Mouse (Mus musculus) induced T-regulatory cell, adult 2 months (primary cell): ENCODE data around the gene Stx6.
A peak's percentile ranks its signal among the peaks of the same experiment; 100 is the strongest.

Experiments used
- DNase-seq: peaks from one replicate; pipeline ENCODE4 v3.0.0-alpha.2; 2012; ENCODE audit warnings: low read depth

Stx6 gene

GRCm38 (mm10) chr1:155167453-155167852 lies 8.9 kb downstream of the Stx6 start:
- DNase-seq = no peak

- DNase-seq = no peak
These were observed 11.4 kb downstream of the Stx6 start for GRCm38 (mm10) chr1:155169935-155170334.

- DNase-seq = peak; percentile 67
These were observed 14.6 kb downstream of the Stx6 start for GRCm38 (mm10) chr1:155172895-155173643.

DNA sequence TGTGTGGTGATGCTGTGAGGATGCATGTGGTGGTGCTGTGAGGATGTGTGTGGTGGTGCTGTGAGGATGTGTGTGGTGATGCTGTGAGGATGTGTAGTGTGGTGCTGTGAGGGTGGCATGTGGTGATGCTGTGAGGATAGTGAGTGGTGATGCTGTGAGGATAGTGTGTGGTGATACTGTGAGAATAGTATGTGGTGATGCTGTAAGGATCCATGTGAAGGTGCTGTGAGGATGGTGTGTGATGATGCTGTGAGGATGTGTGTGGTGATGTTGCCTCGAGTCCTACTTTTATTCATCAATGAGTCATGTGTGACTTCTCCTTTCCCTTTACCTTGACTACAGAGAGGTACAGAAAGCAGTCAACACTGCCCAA lies 15.1 kb downstream of the Stx6 start:
- peak; percentile 69 for DNase-seq

- peak; percentile 26 for DNase-seq
These were observed 15.9 kb downstream of the Stx6 start for GRCm38 (mm10) chr1:155174424-155174823.

DNA sequence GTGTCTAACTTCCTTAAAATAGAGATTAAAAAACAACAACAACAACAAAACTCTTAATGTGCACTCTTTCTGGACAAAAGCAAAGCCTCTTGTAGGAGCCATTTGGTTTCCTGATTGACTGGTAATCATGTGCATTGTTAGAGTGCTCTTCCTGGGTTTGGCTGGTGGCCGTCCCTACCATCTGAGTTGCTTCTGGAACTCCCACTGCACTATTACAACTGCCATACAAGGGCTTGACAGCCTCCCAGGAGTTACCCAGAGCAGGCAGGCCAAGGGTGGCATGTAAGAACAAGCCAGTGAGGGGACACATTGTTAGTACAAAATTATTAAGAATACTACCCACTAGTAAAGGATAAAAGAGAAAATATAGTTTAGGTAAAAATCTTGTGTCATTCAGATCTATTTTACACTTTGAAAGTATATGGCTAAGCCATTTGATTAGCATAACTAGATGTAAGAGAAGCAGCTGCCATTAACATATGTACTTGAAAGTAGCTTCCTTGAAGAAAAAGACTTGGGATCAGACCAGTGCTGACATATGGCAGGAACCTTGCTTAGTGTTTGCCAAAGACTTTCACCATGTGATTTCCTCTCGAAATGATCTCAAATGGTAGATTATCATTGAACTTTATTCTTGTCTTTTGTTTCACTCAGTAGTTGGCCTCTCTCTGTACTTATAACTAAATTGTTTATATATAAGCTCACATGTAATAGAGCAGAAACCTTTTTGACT lies 19.8 kb downstream of the Stx6 start:
- no peak for DNase-seq

DNA sequence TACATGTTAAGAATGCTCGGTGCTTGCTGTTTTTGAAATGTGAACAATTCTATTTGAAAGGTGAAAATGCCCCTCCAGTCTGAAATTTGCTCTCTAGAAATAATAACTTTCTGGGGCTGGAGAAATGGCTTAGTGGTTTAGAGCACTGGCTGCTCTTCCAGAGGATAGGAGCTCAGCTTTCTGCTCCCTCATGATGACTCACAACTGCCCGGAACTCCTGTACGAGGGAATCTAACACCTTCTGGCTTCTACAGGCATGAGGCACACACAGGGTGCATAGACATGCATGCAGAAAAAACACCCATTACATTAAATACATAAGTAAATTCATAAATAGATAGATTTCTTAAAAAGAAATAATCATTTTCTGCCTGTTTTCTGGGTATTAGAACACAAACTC lies 25.7 kb downstream of the Stx6 start:
- no peak for DNase-seq

GRCm38 (mm10) chr1:155188656-155189055 lies 30.1 kb downstream of the Stx6 start:
- no peak for DNase-seq

DNA sequence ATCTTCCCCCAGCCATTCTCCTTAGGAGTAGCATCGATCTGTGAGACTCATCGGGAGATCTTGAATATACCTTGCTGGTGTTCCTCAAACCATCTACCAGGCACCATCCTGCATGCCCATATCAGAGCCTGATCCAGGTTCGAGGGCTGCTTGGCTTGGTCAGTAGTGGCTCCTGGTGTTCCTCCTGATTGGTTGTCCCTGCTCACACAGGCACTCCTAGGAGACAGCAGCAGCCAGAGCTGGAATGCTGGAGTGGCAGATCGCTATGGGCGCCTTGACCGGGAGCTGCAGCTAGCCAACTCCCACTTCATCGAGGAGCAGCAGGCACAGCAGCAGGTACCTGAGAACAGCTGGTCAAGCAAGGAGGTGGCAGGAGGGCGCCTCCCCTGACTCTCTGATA lies 32.7 kb downstream of the Stx6 start:
- no peak for DNase-seq

GRCm38 (mm10) chr1:155191671-155192070 lies 33.2 kb downstream of the Stx6 start:
- DNase-seq = no peak

- DNase-seq = no peak
These were observed 34.4 kb downstream of the Stx6 start for GRCm38 (mm10) chr1:155192805-155193368.

DNA sequence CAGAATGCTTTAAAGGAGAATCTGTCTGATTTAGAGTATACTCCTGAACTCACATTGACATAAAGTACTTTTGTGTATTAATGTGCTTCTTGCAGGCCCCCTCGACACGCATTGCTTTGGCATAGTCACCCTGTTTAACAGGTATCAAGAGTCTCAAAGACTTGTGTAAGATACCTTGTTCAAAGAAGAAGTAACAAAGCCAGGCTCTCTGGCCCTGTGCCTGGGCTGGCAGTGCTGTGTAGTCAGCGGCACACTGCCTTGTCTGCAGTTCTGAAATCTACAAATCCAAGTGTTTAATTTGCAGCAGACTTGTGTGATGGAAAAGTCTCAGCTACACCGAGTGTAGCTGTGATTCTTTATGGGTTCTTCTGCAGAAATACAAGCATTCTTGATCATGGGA lies 38.2 kb downstream of the Stx6 start:
- DNase-seq = no peak

DNA sequence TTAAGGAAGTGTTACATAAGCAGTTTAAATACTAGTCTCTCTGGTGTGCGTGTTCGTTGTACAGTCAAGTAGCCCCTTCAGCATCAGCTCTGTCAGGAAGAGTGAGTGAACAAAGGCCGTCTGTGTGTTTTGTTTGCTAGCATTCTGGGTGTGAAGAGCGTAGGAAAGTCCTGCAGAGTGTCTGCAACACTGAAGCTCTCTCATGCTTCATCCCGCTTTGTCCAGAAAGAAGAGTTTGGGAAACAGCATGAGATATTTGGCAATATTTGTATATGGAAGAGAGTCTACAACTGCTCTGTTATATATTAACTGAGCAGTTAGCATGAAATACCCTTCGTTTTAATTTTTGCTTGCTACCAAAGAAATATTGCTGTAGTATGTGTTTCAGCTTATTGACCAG lies 41.0 kb downstream of the Stx6 start:
- DNase-seq = no peak

- no peak for DNase-seq
These were observed 42.5 kb downstream of the Stx6 start for GRCm38 (mm10) chr1:155200967-155201366.

GRCm38 (mm10) chr1:155201373-155201879 lies 42.9 kb downstream of the Stx6 start:
- peak; percentile 87 for DNase-seq

GRCm38 (mm10) chr1:155201914-155202313 lies 43.4 kb downstream of the Stx6 start:
- DNase-seq = no peak

DNA sequence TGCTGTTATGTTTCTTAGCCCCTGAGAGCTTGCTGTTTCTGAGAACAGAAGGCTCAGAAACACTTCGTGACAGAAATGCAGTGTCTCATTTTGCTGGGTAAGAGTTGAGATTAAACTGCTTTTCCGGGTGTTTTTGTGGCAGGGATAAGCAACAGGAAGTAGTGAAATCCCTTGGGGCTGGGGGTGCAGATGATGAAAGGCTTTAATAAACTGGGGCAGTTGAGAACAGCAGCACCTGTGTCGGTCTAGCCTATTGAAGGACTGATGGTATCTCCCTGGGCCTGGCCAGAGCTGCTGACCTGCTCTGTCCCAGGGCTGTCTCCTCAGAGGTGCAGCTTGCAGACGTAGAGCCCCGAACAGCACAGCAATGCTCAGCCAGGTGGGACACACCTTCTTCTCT lies 44.0 kb downstream of the Stx6 start:
- DNase-seq = no peak

DNA sequence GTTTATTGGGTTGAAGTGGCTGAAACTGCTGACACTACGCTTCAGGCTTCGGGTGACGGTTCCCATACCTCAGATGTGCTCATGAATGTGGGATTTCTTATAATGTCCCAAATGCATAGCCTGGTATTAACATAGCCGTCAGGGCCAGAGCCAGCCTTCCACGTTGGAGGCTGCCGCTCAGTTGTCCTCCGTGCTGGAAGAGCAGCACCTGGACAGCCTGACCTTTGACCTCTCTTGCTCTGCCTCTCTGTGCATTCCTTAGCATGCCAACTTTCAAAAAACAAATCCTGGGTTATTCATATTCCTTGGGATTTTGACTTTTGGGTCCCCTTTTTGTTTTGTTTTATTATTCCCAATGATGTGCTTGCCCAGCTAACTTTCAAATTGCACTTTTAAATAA lies 44.6 kb downstream of the Stx6 start:
- no peak for DNase-seq

DNA sequence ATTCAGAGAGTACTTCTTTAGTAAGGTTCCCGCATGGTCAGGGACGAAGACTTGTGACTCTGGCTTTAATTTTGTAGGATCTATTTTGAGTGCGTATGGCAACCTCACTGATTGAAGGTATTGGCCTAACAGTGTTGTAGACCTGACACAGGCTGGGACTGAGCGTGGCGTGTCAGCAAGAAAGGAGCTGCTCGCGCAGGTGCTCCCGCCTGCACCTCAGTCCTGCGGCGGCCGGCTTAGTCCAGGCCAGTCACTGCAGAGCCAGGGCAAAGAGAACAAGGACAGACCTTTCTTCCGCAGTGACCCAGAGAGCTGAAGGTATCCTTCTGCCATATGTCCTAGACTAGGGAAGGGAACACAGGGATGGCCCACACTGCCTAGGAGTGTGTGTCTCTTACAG lies 45.4 kb downstream of the Stx6 start:
- DNase-seq = no peak

GRCm38 (mm10) chr1:155204560-155205162 lies 46.1 kb downstream of the Stx6 start:
- DNase-seq = no peak

DNA sequence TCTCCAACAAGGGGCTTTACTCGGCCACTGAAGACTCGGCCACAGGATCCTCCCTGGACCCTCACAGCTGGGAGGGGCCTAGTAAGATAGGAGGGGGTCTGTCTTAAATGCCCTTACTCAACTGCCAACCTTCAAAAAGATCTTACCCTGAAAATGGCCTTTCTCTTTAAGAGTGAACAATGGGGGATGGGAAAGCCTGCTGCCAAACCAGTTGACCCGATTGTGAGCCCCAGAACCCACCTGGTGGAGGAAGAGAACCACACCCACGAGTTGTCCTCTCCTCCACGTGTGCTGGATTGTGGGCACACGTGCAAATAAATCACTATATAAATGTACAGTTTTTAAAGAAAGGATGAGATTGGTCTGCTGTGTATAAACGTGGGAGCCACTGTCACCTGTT lies 46.8 kb downstream of the Stx6 start:
- DNase-seq = no peak

DNA sequence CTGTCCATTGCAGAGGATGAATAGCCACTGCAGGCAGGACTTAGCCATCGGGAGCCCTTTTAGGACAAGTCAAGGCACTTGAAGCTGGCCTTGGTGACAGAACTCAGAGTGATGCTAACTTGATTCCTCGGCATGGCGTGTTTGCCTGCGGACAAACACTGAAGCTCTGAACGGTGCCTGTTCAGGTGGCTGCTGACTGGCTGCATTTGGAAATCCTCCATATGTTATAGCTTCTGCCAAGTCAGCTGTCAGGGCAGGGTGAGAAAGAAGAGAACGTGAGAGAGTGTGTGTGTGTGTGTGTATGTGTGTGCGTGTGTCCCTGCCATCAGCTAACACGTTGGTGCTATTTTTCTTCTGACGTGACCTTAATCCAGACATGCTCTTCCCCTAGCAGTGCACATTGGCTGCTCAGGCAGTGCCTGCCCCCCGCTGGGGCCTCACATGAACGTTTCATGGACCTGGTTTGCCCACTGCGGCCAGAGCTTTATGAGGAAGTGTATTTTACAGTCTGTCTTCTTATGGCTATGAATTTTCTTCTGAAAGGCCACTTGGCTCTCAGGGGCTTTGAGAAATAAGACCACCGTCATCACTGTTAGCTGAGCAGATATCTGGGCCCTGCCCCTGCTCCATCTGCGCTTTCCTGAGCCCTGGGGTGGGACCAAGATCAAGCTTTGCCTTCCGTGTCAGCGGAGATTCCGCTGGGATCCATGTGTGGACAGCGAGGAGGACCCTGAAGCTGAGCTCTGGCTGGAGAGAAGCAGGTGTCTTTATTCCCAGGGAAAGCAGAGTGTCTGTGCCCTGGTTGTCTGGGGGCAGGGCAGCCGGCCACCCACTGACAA lies 47.5 kb downstream of the Stx6 start:
- no peak for DNase-seq
